Mouse (Mus musculus) liver, embryonic 14.5 days (tissue): ENCODE measurements at regions not wholly inside any gene's neighbourhood (a gene's known extent, or its start where the extent isn't known, plus 50 kb on each side); places are given as distances from the start of the nearest gene placed in this dataset.

Source experiments
- CTCF ChIP-seq: IDR thresholded peaks from 2 replicates; pipeline ENCODE4 v1.5.1; 2016; ENCODE audit warnings: antibody characterized with exemption, low read depth, control low read depth
- EP300 ChIP-seq: IDR thresholded peaks from 2 replicates; pipeline ENCODE4 v1.6.1; 2016; ENCODE audit warnings: antibody characterized with exemption, low read depth

DNA sequence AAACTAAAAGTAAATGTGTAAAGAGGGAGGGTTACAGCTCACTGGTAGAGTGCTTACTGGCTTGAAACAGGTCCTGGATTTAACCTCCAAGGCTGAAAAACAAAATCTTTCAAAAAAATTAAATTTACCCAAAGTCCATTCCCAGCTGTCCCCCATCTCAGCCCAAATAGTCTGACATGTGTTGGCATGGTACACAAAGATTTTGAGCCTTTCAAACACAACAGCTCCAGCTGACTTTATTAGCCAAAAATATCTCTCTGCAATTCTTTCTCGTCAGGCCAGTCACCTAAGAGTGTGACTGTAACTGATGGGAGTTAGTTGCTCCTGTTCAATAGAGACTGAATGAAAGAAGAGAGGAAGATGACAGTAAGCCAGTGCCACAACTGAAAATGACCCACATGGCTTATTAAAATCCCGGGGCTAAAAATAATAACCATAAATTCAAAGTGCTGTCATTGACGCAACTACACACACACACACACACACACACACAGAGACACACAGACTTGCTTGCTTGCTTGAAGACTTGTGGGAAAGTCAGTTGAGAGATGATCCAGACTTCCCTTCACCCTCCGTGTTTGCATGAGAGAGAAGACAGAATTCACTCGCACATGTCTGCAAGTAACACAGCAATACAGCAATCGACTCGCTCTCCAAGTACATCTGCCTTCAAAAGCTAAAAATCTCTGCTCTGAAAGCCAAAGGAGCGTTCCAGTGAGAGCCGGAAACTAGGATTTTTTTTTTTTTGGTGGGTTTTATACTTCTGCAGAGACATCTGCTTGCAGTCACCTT, 214.1 kb upstream of the Rnd3 start:
- no peak for TF ChIP-seq CTCF
- TF ChIP-seq EP300 = no peak
